Mouse (Mus musculus): ENCODE data around the gene Arhgef16. TPM values are rescaled to one million over a fixed set of nuclear protein-coding genes. Genes with fewer than 3 reads are reported as not detected.

Gene Arhgef16
- polyA plus RNA-seq, 2 experiments, result 4.2 to 6.2 TPM

- no peak for DNase-seq (ENCODE audit: low spot score)
- WGBS, result 85% methylated on average over 9 of the region's 9 CpGs
- no peak overlapping the region for H3K27ac ChIP-seq (replicated peaks; ENCODE audit: low read depth, low read length)
- ATAC-seq (ENCODE audit: low FRiP score, low read depth), result no peak
- peaks cover 54% of the 10 kb centered on the region for H3K4me1 ChIP-seq (ENCODE audit: control insufficient read depth, insufficient read depth, low read length)
- H3K4me3 ChIP-seq (replicated peaks; ENCODE audit: low read length), result no peak overlapping the region
- H3K36me3 ChIP-seq (ENCODE audit: control insufficient read depth, insufficient read depth, low read length), result no peaks in the 10 kb centered on the region
- no peak overlapping the region for H3K9ac ChIP-seq (ENCODE audit: low read depth, low read length, severe bottlenecking)
- no peak for TF ChIP-seq POLR2A (IDR thresholded peaks at IDR 0.05; ENCODE audit: borderline replicate concordance, extremely low read depth, insufficient read depth, insufficient read length)
- H3K27me3 ChIP-seq (ENCODE audit: control insufficient read depth, insufficient read depth, low read length), result no peaks in the 10 kb centered on the region
- H3K4me2 ChIP-seq (replicated peaks; ENCODE audit: low read depth, low read length, severe bottlenecking), result no peak overlapping the region
- H3K9me3 ChIP-seq (ENCODE audit: control insufficient read depth, low read length), result no peaks in the 10 kb centered on the region
Observed at GRCm38 (mm10) chr4:154229569-154229968, 71.9 kb downstream of the Arhgef16 start.

Other genes with a start within 250 kb of the Arhgef16 start
- gene Trp73, start 161.5 kb downstream of the Arhgef16 start, polyA plus RNA-seq (2012; rRNA removed), result 2.2 TPM in 2 replicates
- gene Trp73, start 161.5 kb downstream of the Arhgef16 start, polyA plus RNA-seq (2014; fragmentation: Nextera tagmentation; extraction: Ambion mirVana), result 2.6 and 2.9 TPM in 2 replicates
- gene Wrap73, start 159.3 kb downstream of the Arhgef16 start, polyA plus RNA-seq (2012; rRNA removed), result 37.9 and 47.7 TPM in 2 replicates
- gene Wrap73, start 159.3 kb downstream of the Arhgef16 start, polyA plus RNA-seq (2014; fragmentation: Nextera tagmentation; extraction: Ambion mirVana), result 38.2 and 45.3 TPM in 2 replicates
- gene Tprgl, start 141.0 kb downstream of the Arhgef16 start, polyA plus RNA-seq (2012; rRNA removed), result 95.7 and 106 TPM in 2 replicates
- gene Tprgl, start 141.0 kb downstream of the Arhgef16 start, polyA plus RNA-seq (2014; fragmentation: Nextera tagmentation; extraction: Ambion mirVana), result 156 and 157 TPM in 2 replicates
- 81.1 and 107 TPM in 2 replicates for gene Megf6, start 130.9 kb downstream of the Arhgef16 start, polyA plus RNA-seq (2012; rRNA removed)
- gene Megf6, start 130.9 kb downstream of the Arhgef16 start, polyA plus RNA-seq (2014; fragmentation: Nextera tagmentation; extraction: Ambion mirVana), result 99.9 and 103 TPM in 2 replicates
- gene B230104I21Rik, start 34.5 kb upstream of the Arhgef16 start, polyA plus RNA-seq (2012; rRNA removed), result not detected in 2 replicates
- not detected in 2 replicates for gene B230104I21Rik, start 34.5 kb upstream of the Arhgef16 start, polyA plus RNA-seq (2014; fragmentation: Nextera tagmentation; extraction: Ambion mirVana)

All from limb, embryonic 14.5 days (tissue).